Mouse (Mus musculus) embryonic facial prominence, embryonic 14.5 days (tissue): ENCODE results near the gene Rabep1. TPM values are rescaled to one million over a fixed set of nuclear protein-coding genes. Genes with fewer than 3 reads are reported as not detected.
A peak's percentile ranks its signal among the peaks of the same experiment; 100 is the strongest.
"Not testable (repeated sequence)": the region's sequence is repeated elsewhere in the genome, so short reads cannot be mapped to it uniquely, and the experiment has no call there.

Source experiments
- ATAC-seq: fragments of 200-750 bp; cut with Nextera tagmentation; 2 replicates; pipeline ENCODE4 v1.8.0; 2017; ENCODE audit warnings: low read depth, moderate number of reproducible peaks, moderate TSS enrichment
- DNase-seq: peaks from one replicate; pipeline ENCODE4 v3.0.0-alpha.2; 2015; ENCODE audit warnings: low spot score
- H3K27ac ChIP-seq: fragments of 300-500 bp; sonication (generic); replicated peaks from 2 replicates; pipeline ENCODE4 v1.5.1; 2014; ENCODE audit warnings: low read depth, mild to moderate bottlenecking, low read length, moderate library complexity
- H3K27me3 ChIP-seq: fragments of 300-500 bp; sonication (generic); replicated peaks from 2 replicates; pipeline ENCODE4 v1.6.1; 2014; ENCODE audit warnings: low read length; ENCODE audit not compliant: control insufficient read depth, insufficient read depth
- H3K36me3 ChIP-seq: fragments of 300-500 bp; sonication (generic); 2 replicates; pipeline ENCODE4 v1.6.1; 2014; ENCODE audit warnings: low read length, mixed read lengths; ENCODE audit not compliant: control insufficient read depth, insufficient read depth
- H3K4me1 ChIP-seq: fragments of 300-500 bp; sonication (generic); 2 replicates; pipeline ENCODE4 v1.6.1; 2014; ENCODE audit warnings: antibody characterized with exemption, low read length; ENCODE audit not compliant: control insufficient read depth, insufficient read depth
- H3K4me2 ChIP-seq: fragments of 300-500 bp; sonication (generic); 2 replicates; pipeline ENCODE4 v1.6.1; 2014; ENCODE audit warnings: low read depth, mild to moderate bottlenecking, low read length, moderate library complexity, mixed read lengths
- H3K4me3 ChIP-seq: fragments of 300-500 bp; sonication (generic); 2 replicates; pipeline ENCODE4 v1.5.1; 2014; ENCODE audit warnings: low read depth, mild to moderate bottlenecking, low read length
- H3K9ac ChIP-seq: fragments of 300-500 bp; sonication (generic); 2 replicates; pipeline ENCODE4 v1.6.1; 2014; ENCODE audit warnings: low read depth, mild to moderate bottlenecking, low read length, moderate library complexity, mixed read lengths
- H3K9me3 ChIP-seq: fragments of 300-500 bp; sonication (generic); 2 replicates; pipeline ENCODE4 v1.6.1; 2016; ENCODE audit warnings: low read length; ENCODE audit not compliant: control insufficient read depth
- WGBS: fragments of 180-500 bp; shearing (Covaris S2); extraction: QIAGEN DNeasy Blood & Tissue Kit; methylation state at CpG from one replicate; pipeline ENCODE4 v1.1.7; 2014; 5-methylcytosine and 5-hydroxymethylcytosine counted together
- polyA plus RNA-seq: library from polyadenylated mRNA; unstranded; fragments of >200 nt; fragmentation: Nextera tagmentation; extraction: Ambion mirVana; gene quantifications from 2 replicates; pipeline ENCODE4 v1.2.1, GENCODE M21; 2014

Rabep1 gene
- polyA plus RNA-seq, 1 experiment from 2014 or later, result 31.8 TPM

DNA sequence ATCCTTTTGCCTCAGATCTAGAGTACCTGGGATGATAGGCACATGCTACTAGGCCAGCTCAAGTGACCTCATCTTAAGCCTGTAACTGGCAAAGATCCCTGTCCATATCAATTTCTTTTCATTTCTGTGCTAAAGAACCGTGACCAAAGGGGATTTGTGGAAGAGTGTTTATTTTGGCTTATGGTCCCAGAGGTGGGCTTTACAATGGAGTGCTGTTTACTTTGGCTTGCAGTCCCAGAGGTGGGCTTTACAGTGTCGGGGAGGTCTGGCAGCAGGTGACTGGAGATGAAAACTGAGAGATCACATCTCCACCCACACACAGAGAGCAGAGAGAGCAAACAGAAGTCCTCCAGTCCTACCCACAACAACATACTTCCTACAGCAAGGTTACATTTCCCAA is 6.0 kb upstream of the Rabep1 start:
- Histone ChIP-seq H3K9me3 (no peaks in the 10 kb centered on the region), H3K4me2 (no peak overlapping the region), H3K4me3 (no peak overlapping the region), H3K36me3 (no peaks in the 10 kb centered on the region), H3K4me1 (no peaks in the 10 kb centered on the region), H3K9ac (no peak overlapping the region), H3K27me3 (no peaks in the 10 kb centered on the region), H3K27ac (no peak overlapping the region)
- whole genome bisulfite sequencing, result 28% methylated on average over 2 of the region's 2 CpGs
- ATAC-seq, result peak; percentile 80
- peak; percentile 68 for DNase-seq

- Histone ChIP-seq H3K4me3 (no peak overlapping the region), H3K27me3 (no peaks in the 10 kb centered on the region), H3K36me3 (no peaks in the 10 kb centered on the region), H3K9ac (no peak overlapping the region), H3K27ac (no peak overlapping the region), H3K4me1 (peaks cover 14% of the 10 kb centered on the region), H3K4me2 (no peak overlapping the region), H3K9me3 (no peaks in the 10 kb centered on the region)
- DNase-seq (no peak), ATAC-seq (no peak)
- 52% methylated on average over 4 of the region's 4 CpGs for WGBS
Observed at GRCm38 (mm10) chr11:70842983-70843382, 1.6 kb upstream of the Rabep1 start.

DNA sequence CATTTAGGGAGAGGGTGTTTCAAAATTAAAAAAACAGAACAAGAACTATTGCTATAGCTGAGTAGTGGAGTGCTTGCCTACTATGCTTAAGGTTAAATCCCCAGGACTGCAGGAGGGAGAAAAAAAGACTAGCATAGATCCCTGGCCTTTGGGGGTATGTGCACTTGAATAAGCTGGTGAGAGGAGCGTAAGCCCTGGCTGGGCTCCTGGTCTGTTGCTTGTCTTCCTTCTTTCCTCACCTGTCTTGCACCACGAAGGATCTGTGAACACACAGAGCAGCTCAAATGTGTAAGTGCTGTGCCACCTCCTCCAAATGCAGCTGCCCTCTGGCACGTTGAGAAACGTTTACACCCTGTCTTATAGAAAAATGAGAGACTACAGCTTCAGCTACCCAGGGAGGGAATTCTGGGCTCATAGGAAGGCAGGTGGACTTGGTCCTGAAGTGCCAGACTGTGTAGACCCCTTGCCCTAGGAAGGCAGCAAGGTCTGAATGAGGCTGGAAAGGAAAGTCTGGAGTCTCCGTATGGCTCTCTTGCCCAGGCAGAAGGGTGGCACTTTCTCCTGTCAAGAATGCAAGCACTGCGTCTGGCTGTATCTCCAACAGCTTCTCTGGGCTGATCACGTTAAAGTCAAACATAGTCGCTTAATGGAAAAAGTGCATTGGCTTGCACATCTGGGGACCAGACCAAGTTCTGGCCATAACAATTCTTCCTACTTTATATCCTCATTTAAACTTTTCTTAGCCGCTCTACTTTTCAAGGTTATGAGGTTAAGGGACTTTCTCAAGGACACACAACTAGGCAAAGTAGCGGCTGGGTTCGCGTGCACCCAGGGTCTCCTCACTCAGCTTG is 652 bp upstream of the Rabep1 start:
- Histone ChIP-seq H3K4me3 (peak overlapping the region; percentile 94), H3K27ac (peak overlapping the region; percentile 45), H3K36me3 (no peaks in the 10 kb centered on the region), H3K9ac (peak overlapping the region; percentile 95; the same call in 1 of the 2 replicates), H3K9me3 (no peaks in the 10 kb centered on the region), H3K4me2 (peak overlapping the region; percentile 82), H3K27me3 (no peaks in the 10 kb centered on the region), H3K4me1 (peaks cover 14% of the 10 kb centered on the region)
- ATAC-seq (0 out of 2 replicates have a peak, but pooled peaks have one; percentile 30), DNase-seq (peak; percentile 49)
- WGBS, result 14% methylated on average over 12 of the region's 12 CpGs

DNA sequence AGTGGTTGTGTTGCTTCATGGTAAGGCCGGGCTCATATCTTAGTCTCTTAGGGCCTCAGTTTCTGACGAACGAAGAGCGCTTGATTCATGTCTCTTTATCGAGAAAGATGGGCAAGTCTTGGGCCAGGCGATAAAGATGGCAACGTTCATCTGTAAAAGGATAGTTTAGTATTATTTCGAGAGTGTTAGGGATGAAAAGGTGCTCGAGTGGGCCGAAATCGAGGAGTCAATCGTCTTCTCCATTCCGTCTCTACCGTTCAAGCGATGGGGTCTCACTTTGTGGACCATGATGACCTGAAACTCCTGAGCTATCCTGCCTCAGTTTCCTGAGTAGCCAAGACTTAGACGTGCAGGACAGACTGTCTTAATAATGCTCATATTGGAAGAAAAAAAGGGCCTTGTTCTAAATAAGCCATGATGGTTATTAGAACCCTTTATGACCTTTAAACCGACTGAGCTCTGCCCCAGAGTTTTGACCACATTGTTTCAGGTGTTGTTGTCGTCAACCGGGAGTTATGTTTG is 940 bp downstream of the Rabep1 start:
- no peak for DNase-seq
- Histone ChIP-seq H3K4me2 (peak overlapping the region; percentile 82), H3K4me1 (peaks cover 14% of the 10 kb centered on the region), H3K4me3 (peak overlapping the region; percentile 94), H3K27ac (0 out of 2 replicates have a peak overlapping the region, but pooled peaks have one; percentile 45), H3K36me3 (no peaks in the 10 kb centered on the region), H3K27me3 (no peaks in the 10 kb centered on the region), H3K9ac (peak overlapping the region; percentile 95), H3K9me3 (no peaks in the 10 kb centered on the region)
- no peak for ATAC-seq
- WGBS, result 3% methylated on average over 19 of the region's 19 CpGs

DNA sequence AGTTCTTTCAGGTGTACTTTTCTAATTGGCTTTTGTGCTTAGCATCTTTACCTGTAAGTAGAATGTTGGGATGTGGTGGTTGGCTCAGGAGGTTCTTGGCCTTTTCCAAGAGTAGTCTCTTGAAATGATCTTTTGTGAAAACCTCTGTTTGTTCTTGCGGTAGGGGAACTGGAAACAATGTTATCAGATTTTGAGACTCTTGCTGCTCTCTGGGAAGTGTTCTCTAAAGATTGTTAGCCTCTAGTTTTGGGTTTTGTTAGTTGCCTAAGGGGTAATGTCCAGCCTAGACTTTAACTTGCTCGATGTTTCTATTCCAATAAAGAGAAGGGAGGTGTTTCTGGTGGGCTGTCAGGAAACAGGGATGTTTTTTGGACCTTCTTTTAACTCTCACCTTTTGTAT is 1.5 kb downstream of the Rabep1 start:
- WGBS, result 51% methylated on average over 2 of the region's 2 CpGs
- H3K9ac ChIP-seq, result peak overlapping the region; percentile 95; the same call in 1 of the 2 replicates

DNA sequence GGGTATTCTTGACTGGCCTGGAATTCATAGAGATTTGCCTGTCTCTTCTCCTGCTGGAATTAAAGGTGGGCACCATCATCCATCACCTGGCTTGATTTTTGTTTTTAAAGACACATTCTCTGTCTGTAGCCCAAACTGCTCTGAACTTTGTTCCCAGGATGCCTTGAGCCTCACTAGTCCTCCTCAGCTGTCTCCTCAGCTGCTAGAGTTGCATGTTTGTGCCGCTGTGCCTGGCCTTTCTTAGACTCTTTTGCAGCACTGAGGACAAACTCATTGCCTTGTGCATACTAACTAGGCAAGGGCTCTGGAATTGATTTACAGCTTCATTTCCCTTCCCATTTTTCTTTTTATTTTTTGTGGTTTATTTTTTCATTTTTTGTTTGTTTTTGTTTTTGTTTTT is 15.8 kb downstream of the Rabep1 start:
- DNase-seq (no peak), ATAC-seq (no peak)
- Histone ChIP-seq H3K9me3 (no peaks in the 10 kb centered on the region), H3K36me3 (no peaks in the 10 kb centered on the region), H3K4me1 (no peaks in the 10 kb centered on the region), H3K27ac (no peak overlapping the region), H3K27me3 (no peaks in the 10 kb centered on the region), H3K9ac (no peak overlapping the region), H3K4me2 (no peak overlapping the region), H3K4me3 (no peak overlapping the region)
- 76% methylated on average over 1 of the region's 1 CpGs for WGBS

More for the DNA sequence above, 1.5 kb downstream of the Rabep1 start:
- no peaks in the 10 kb centered on the region for H3K36me3 ChIP-seq
- H3K27me3 ChIP-seq, result no peaks in the 10 kb centered on the region
- DNase-seq (no peak), ATAC-seq (no peak)
- peaks cover 14% of the 10 kb centered on the region for H3K4me1 ChIP-seq
- H3K4me2 ChIP-seq, result peak overlapping the region; percentile 82
- H3K4me3 ChIP-seq, result peak overlapping the region; percentile 94
- H3K9me3 ChIP-seq, result no peaks in the 10 kb centered on the region
- no peak overlapping the region for H3K27ac ChIP-seq

GRCm38 (mm10) chr11:70863204-70863603 is 18.6 kb downstream of the Rabep1 start:
- H3K9ac ChIP-seq, ATAC-seq: not testable (repeated sequence)
- 86% methylated on average over 2 of the region's 2 CpGs for WGBS

DNA sequence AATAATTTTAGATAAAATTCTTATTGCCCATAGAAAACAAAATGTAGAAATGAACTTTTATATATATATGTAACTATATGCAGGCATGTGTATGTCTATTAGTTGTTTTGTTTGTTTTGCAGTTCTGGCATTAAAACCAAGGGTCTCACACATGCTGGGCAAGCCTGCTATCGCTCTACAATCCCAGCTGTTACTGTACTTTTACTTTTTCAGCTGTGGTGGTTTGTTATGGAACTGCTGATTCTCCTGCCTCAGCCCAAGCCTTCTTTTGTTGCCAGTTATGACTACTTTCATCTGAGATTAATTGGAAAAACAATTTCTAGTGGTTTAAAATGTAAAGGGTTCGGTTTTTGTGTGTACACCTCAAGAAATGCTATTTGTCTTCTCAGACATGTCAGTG is 20.6 kb downstream of the Rabep1 start:
- Histone ChIP-seq H3K9me3 (no peaks in the 10 kb centered on the region), H3K27me3 (no peaks in the 10 kb centered on the region), H3K4me2 (no peak overlapping the region), H3K27ac (no peak overlapping the region), H3K36me3 (no peaks in the 10 kb centered on the region), H3K4me1 (no peaks in the 10 kb centered on the region), H3K9ac (no peak overlapping the region), H3K4me3 (no peak overlapping the region)
- WGBS, result 87% methylated on average over 2 of the region's 2 CpGs
- DNase-seq, result no peak
- no peak for ATAC-seq

More at GRCm38 (mm10) chr11:70863204-70863603, 18.6 kb downstream of the Rabep1 start:
- H3K4me3 ChIP-seq, H3K4me1 ChIP-seq, H3K36me3 ChIP-seq, H3K9me3 ChIP-seq, H3K4me2 ChIP-seq, DNase-seq, H3K27me3 ChIP-seq, H3K27ac ChIP-seq: not testable (repeated sequence)
